Mouse (Mus musculus) kidney, embryonic 16.5 days (tissue): ENCODE measurements around the gene Ypel3. TPM values are rescaled to one million over a fixed set of nuclear protein-coding genes. Genes with fewer than 3 reads are reported as not detected.

Source experiments
- ATAC-seq: fragments of 200-750 bp; cut with Nextera tagmentation; 2 replicates; pipeline ENCODE4 v1.8.0; 2017; ENCODE audit warnings: moderate TSS enrichment; ENCODE audit not compliant: low FRiP score, low TSS enrichment
- H3K27ac ChIP-seq: fragments of 300-500 bp; sonication (generic); 2 replicates; pipeline ENCODE4 v1.5.1; 2014; ENCODE audit warnings: low read length
- H3K27me3 ChIP-seq: fragments of 300-500 bp; sonication (generic); 2 replicates; pipeline ENCODE4 v1.6.1; 2014; ENCODE audit warnings: low read length, control low read depth, mixed read lengths; ENCODE audit not compliant: insufficient read depth
- H3K36me3 ChIP-seq: fragments of 300-500 bp; sonication (generic); 2 replicates; pipeline ENCODE4 v1.6.1; 2014; ENCODE audit warnings: low read length, control low read depth, mixed read lengths; ENCODE audit not compliant: insufficient read depth
- H3K4me1 ChIP-seq: fragments of 300-500 bp; sonication (generic); 2 replicates; pipeline ENCODE4 v1.6.1; 2014; ENCODE audit warnings: low read length, control low read depth, mixed read lengths; ENCODE audit not compliant: insufficient read depth
- H3K4me2 ChIP-seq: fragments of 300-500 bp; sonication (generic); replicated peaks from 2 replicates; pipeline ENCODE4 v1.6.1; 2014; ENCODE audit warnings: low read depth, low read length
- H3K4me3 ChIP-seq: fragments of 300-500 bp; sonication (generic); 2 replicates; pipeline ENCODE4 v1.5.1; 2014; ENCODE audit warnings: mild to moderate bottlenecking, low read length
- H3K9ac ChIP-seq: fragments of 300-500 bp; sonication (generic); replicated peaks from 2 replicates; pipeline ENCODE4 v1.6.1; 2014; ENCODE audit warnings: low read length
- H3K9me3 ChIP-seq: fragments of 300-500 bp; sonication (generic); 2 replicates; pipeline ENCODE4 v1.6.1; 2016; ENCODE audit warnings: low read length, control low read depth
- WGBS: fragments of 180-500 bp; shearing (Covaris S2); extraction: QIAGEN DNeasy Blood & Tissue Kit; methylation state at CpG from one replicate; pipeline ENCODE4 v1.1.7; 2014; 5-methylcytosine and 5-hydroxymethylcytosine counted together
- polyA plus RNA-seq: library from polyadenylated mRNA; unstranded; fragments of >200 nt; fragmentation: Nextera tagmentation; extraction: Ambion mirVana; gene quantifications from 2 replicates; pipeline ENCODE4 v1.2.1, GENCODE M21; 2015

Ypel3 gene
- polyA plus RNA-seq, 1 experiment from 2014 or later = 101 TPM

GRCm38 (mm10) chr7:126762471-126763008, 14.2 kb upstream of the Ypel3 start:
- no peaks in the 10 kb centered on the region for H3K27me3 ChIP-seq
- H3K36me3 ChIP-seq = peaks cover 33% of the 10 kb centered on the region
- no peak overlapping the region for H3K9ac ChIP-seq
- no peak overlapping the region for H3K4me3 ChIP-seq
- H3K4me2 ChIP-seq = no peak overlapping the region
- ATAC-seq = no peak
- WGBS = 73% methylated on average over 17 of the region's 17 CpGs
- H3K4me1 ChIP-seq = peaks cover 27% of the 10 kb centered on the region
- no peak overlapping the region for H3K27ac ChIP-seq
- no peaks in the 10 kb centered on the region for H3K9me3 ChIP-seq

- no peak overlapping the region for H3K4me3 ChIP-seq
- peaks cover 18% of the 10 kb centered on the region for H3K4me1 ChIP-seq
- ATAC-seq = no peak; the same call in 1 of the 2 replicates
- H3K27me3 ChIP-seq = no peaks in the 10 kb centered on the region
- no peak overlapping the region for H3K9ac ChIP-seq
- H3K9me3 ChIP-seq = no peaks in the 10 kb centered on the region
- H3K27ac ChIP-seq = no peak overlapping the region
- no peak overlapping the region for H3K4me2 ChIP-seq
- peaks cover 58% of the 10 kb centered on the region for H3K36me3 ChIP-seq
- WGBS = 92% methylated on average over 9 of the region's 9 CpGs
Measured at GRCm38 (mm10) chr7:126765540-126765939, 11.2 kb upstream of the Ypel3 start.

- whole genome bisulfite sequencing = 87% methylated on average over 16 of the region's 16 CpGs
- no peaks in the 10 kb centered on the region for H3K27me3 ChIP-seq
- no peak within 1 kb of the TSS for H3K9ac ChIP-seq
- no peak within 1 kb of the TSS for H3K4me2 ChIP-seq
- H3K9me3 ChIP-seq = no peaks in the 10 kb centered on the region
- H3K4me3 ChIP-seq = no peak within 1 kb of the TSS
- no peak for ATAC-seq
- peaks cover 64% of the 10 kb centered on the region for H3K36me3 ChIP-seq
- H3K27ac ChIP-seq = no peak within 1 kb of the TSS
- peaks cover 12% of the 10 kb centered on the region for H3K4me1 ChIP-seq
Measured at GRCm38 (mm10) chr7:126766201-126766600, 10.6 kb upstream of the Ypel3 start, which contains the start of gene Gdpd3. Gene Gdpd3, plus strand, starts transcription at chr7:126766334.

GRCm38 (mm10) chr7:126767001-126767400, 9.8 kb upstream of the Ypel3 start:
- no peak overlapping the region for H3K27ac ChIP-seq
- H3K36me3 ChIP-seq = peaks cover 65% of the 10 kb centered on the region
- no peak overlapping the region for H3K4me3 ChIP-seq
- ATAC-seq = no peak
- H3K4me1 ChIP-seq = peaks cover 6% of the 10 kb centered on the region; the same call in 1 of the 2 replicates
- no peak overlapping the region for H3K9ac ChIP-seq
- H3K9me3 ChIP-seq = no peaks in the 10 kb centered on the region
- no peaks in the 10 kb centered on the region for H3K27me3 ChIP-seq
- WGBS = 86% methylated on average over 8 of the region's 8 CpGs
- H3K4me2 ChIP-seq = no peak overlapping the region

GRCm38 (mm10) chr7:126770784-126771183, 6.0 kb upstream of the Ypel3 start:
- Histone ChIP-seq H3K4me3 (no peak overlapping the region), H3K9me3 (no peaks in the 10 kb centered on the region), H3K27me3 (no peaks in the 10 kb centered on the region), H3K4me2 (no peak overlapping the region), H3K4me1 (peaks cover 1% of the 10 kb centered on the region; the same call in 1 of the 2 replicates), H3K27ac (no peak overlapping the region), H3K36me3 (peaks cover 45% of the 10 kb centered on the region), H3K9ac (no peak overlapping the region)
- ATAC-seq = no peak
- 84% methylated on average over 12 of the region's 12 CpGs for WGBS

GRCm38 (mm10) chr7:126773351-126773750, 3.4 kb upstream of the Ypel3 start:
- Histone ChIP-seq H3K27ac (no peak overlapping the region), H3K27me3 (no peaks in the 10 kb centered on the region), H3K9me3 (no peaks in the 10 kb centered on the region), H3K36me3 (peaks cover 25% of the 10 kb centered on the region), H3K4me1 (peaks cover 23% of the 10 kb centered on the region), H3K9ac (no peak overlapping the region), H3K4me3 (no peak overlapping the region), H3K4me2 (no peak overlapping the region)
- 57% methylated on average over 2 of the region's 2 CpGs for WGBS
- no peak for ATAC-seq

GRCm38 (mm10) chr7:126774463-126774862, 2.3 kb upstream of the Ypel3 start:
- ATAC-seq = no peak
- WGBS = 78% methylated on average over 2 of the region's 2 CpGs
- peaks cover 20% of the 10 kb centered on the region; the same call in 1 of the 2 replicates for H3K36me3 ChIP-seq

GRCm38 (mm10) chr7:126775185-126775977, 1.4 kb upstream of the Ypel3 start:
- WGBS = 79% methylated on average over 10 of the region's 10 CpGs
- H3K27ac ChIP-seq = 0 out of 2 replicates have a peak overlapping the region, but pooled peaks have one; percentile 21
- H3K4me2 ChIP-seq = no peak overlapping the region

More at GRCm38 (mm10) chr7:126774463-126774862, 2.3 kb upstream of the Ypel3 start:
- H3K9me3 ChIP-seq = no peaks in the 10 kb centered on the region
- H3K4me2 ChIP-seq = no peak overlapping the region
- no peak overlapping the region for H3K9ac ChIP-seq
- H3K4me1 ChIP-seq = peaks cover 24% of the 10 kb centered on the region
- no peak overlapping the region for H3K4me3 ChIP-seq
- H3K27me3 ChIP-seq = no peaks in the 10 kb centered on the region
- no peak overlapping the region for H3K27ac ChIP-seq

GRCm38 (mm10) chr7:126775978-126776234, 849 bp upstream of the Ypel3 start:
- ATAC-seq = no peak
- Histone ChIP-seq H3K4me2 (peak overlapping the region; percentile 97), H3K4me3 (no peak overlapping the region), H3K9me3 (no peaks in the 10 kb centered on the region), H3K27ac (peak overlapping the region; percentile 90; the same call in 1 of the 2 replicates), H3K27me3 (no peaks in the 10 kb centered on the region), H3K4me1 (peaks cover 34% of the 10 kb centered on the region), H3K9ac (no peak overlapping the region), H3K36me3 (0 out of 2 replicates have a peak, but pooled peaks cover 6% of the 10 kb centered on the region)
- 64% methylated on average over 3 of the region's 3 CpGs for WGBS

More at GRCm38 (mm10) chr7:126775185-126775977, 1.4 kb upstream of the Ypel3 start:
- H3K9ac ChIP-seq = no peak overlapping the region
- H3K27me3 ChIP-seq = no peaks in the 10 kb centered on the region
- peaks cover 33% of the 10 kb centered on the region for H3K4me1 ChIP-seq
- no peak overlapping the region for H3K4me3 ChIP-seq
- peaks cover 11% of the 10 kb centered on the region; the same call in 1 of the 2 replicates for H3K36me3 ChIP-seq
- ATAC-seq = no peak
- H3K9me3 ChIP-seq = no peaks in the 10 kb centered on the region

- ATAC-seq = no peak; the same call in 1 of the 2 replicates
- 30% methylated on average over 10 of the region's 10 CpGs for WGBS
- peak overlapping the region; percentile 78 for H3K4me3 ChIP-seq
- no peaks in the 10 kb centered on the region for H3K27me3 ChIP-seq
- peak overlapping the region; percentile 97 for H3K4me2 ChIP-seq
- H3K9ac ChIP-seq = peak overlapping the region; percentile 93
- 0 out of 2 replicates have a peak, but pooled peaks cover 3% of the 10 kb centered on the region for H3K36me3 ChIP-seq
- H3K4me1 ChIP-seq = peaks cover 43% of the 10 kb centered on the region
- no peaks in the 10 kb centered on the region for H3K9me3 ChIP-seq
- peak overlapping the region; percentile 80 for H3K27ac ChIP-seq
Measured at GRCm38 (mm10) chr7:126777476-126777875, 721 bp downstream of the Ypel3 start.
